Mouse (Mus musculus): ENCODE data around the gene Tbc1d13. TPM values are rescaled to one million over a fixed set of nuclear protein-coding genes. Genes with fewer than 3 reads are reported as not detected.

Gene Tbc1d13
- total and polyA plus RNA-seq, 2 experiments from 2014 or later, result 10.6 to 168 TPM

DNA sequence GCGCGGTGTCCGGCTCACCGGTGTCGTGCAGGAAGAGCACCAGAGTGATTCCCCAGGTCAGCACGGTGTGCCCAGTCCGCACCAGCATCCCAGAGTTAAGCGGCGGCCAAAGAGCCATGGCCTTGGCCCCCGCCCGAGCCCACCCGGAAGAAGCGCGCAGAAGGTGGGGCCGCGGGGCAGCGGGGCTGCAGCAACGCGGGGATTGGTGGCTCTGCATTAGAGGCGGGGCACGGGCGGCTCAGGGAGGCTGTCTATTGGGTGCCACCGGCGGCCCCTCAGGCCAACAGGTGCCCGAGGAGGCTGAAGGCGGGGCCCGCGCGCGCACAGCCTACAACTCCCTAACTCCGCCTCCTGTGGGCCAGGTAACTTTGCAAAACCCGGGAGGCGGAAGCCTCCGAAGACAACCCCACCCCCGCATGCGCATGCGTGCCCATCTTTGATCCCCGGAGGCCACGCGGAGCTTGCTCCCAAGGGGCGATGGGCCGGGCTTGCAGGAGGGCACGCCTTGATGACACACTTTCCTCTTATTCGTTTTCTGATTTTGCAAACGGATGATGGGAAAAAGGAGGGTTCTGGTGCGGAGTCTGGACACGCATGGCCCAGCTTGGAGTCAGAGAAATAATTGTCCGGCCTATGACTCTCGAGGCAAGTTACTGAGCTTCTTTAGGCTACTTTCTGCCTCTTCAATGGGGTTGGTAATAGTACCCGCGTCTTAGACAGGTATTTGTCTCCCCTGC, 39.9 kb upstream of the Tbc1d13 start, which contains the start of gene Zdhhc12:
Zdhhc12 (minus strand) TSS at position 178 of the 737 bp plus-strand sequence.
- DNase-seq (ENCODE audit: low spot score), result peak; percentile 93
- under 1% methylated on average over 51 of the region's 51 CpGs for WGBS
- no peaks in the 10 kb centered on the region for H3K27me3 ChIP-seq (ENCODE audit: insufficient read depth, low read length)
- H3K27ac ChIP-seq (ENCODE audit: low read depth, low read length), result peak within 1 kb of the TSS; percentile 60; the same call in 1 of the 2 replicates
- H3K4me2 ChIP-seq (ENCODE audit: low read depth, low read length, poor library complexity, severe bottlenecking), result peak within 1 kb of the TSS; percentile 78
- H3K4me3 ChIP-seq (ENCODE audit: low read depth, low read length), result peak within 1 kb of the TSS; percentile 47
- TF ChIP-seq CTCF (IDR thresholded peaks at IDR 0.05), result peak; percentile 12; the same call in 1 of the 2 replicates
- ATAC-seq (ENCODE audit: low FRiP score), result peak; percentile 92
- H3K9me3 ChIP-seq (ENCODE audit: low read length), result no peaks in the 10 kb centered on the region
- 0 out of 2 replicates have a peak, but pooled peaks cover 7% of the 10 kb centered on the region for H3K4me1 ChIP-seq (ENCODE audit: insufficient read depth, low read length)
- peaks cover 15% of the 10 kb centered on the region for H3K36me3 ChIP-seq (ENCODE audit: insufficient read depth, low read length)
- H3K9ac ChIP-seq (replicated peaks; ENCODE audit: low read length, poor library complexity, severe bottlenecking), result peak within 1 kb of the TSS; percentile 62

DNA sequence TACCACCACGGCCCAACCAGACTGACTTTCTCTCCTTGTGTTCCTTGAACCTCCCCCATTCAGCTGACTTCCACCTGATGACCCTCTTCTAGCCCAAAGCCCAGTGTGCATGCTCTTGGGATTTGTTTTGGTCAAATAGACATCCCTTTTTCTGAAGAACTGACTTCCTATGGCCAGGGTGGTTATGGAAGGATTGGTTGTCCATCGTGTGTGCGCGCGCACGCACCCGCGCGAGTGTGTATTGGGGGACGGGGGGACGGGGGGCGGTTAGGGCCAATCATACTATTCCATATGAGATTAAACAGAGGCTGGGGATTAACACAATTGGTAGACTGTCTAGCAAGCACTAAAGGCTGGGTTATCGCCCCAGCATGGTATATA, 39.3 kb upstream of the Tbc1d13 start:
- Histone ChIP-seq H3K27me3 (ENCODE audit: insufficient read depth, low read length) (no peaks in the 10 kb centered on the region), H3K4me3 (ENCODE audit: low read depth, low read length) (peak overlapping the region; percentile 47), H3K36me3 (ENCODE audit: insufficient read depth, low read length) (peaks cover 21% of the 10 kb centered on the region), H3K4me2 (ENCODE audit: low read depth, low read length, poor library complexity, severe bottlenecking) (peak overlapping the region; percentile 78), H3K27ac (ENCODE audit: low read depth, low read length) (peak overlapping the region; percentile 60; the same call in 1 of the 2 replicates), H3K9me3 (ENCODE audit: low read length) (no peaks in the 10 kb centered on the region), H3K4me1 (ENCODE audit: insufficient read depth, low read length) (0 out of 2 replicates have a peak, but pooled peaks cover 7% of the 10 kb centered on the region), H3K9ac (replicated peaks; ENCODE audit: low read length, poor library complexity, severe bottlenecking) (peak overlapping the region; percentile 62)
- TF ChIP-seq CTCF (IDR thresholded peaks at IDR 0.05), result no peak
- 3% methylated on average over 13 of the region's 13 CpGs for WGBS
- ATAC-seq (ENCODE audit: low FRiP score) (no peak), DNase-seq (ENCODE audit: low spot score) (peak; percentile 28)

DNA sequence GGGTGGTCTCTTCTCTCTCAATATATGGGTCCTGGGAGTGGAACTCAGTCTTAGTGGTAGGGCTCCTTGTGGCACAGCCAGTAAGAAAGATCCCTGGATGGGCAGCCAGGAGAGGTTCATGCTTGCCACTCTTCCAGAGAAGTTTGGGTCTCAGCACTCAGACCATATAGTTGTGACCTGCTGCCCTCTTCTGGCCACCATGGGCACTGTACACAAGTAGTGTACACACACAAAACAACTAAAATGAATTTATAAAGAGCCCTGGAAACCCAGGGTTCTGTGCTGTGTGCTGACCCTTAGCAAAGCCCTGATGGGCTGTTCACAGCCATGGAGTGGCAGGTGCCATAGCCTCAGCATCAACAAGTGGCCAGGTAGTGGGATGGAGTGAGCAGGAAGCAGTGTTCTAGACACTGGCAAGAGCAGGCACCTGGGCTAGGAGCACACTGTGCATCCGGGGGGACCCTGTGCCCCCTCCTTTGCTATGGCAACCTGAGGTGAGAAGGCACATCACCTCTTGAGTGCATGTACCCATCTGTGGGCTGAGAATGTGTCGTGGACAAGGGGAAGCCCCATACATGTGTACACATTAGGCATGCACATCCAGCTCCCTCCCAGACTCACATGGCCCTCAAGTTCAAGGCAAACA, 37.5 kb upstream of the Tbc1d13 start:
- H3K9ac ChIP-seq (replicated peaks; ENCODE audit: low read length, poor library complexity, severe bottlenecking), result no peak overlapping the region
- peak; percentile 56 for DNase-seq (ENCODE audit: low spot score)
- H3K4me2 ChIP-seq (ENCODE audit: low read depth, low read length, poor library complexity, severe bottlenecking), result no peak overlapping the region
- peaks cover 38% of the 10 kb centered on the region for H3K36me3 ChIP-seq (ENCODE audit: insufficient read depth, low read length)
- no peak for ATAC-seq (ENCODE audit: low FRiP score)
- H3K4me3 ChIP-seq (ENCODE audit: low read depth, low read length), result no peak overlapping the region
- H3K27me3 ChIP-seq (ENCODE audit: insufficient read depth, low read length), result no peaks in the 10 kb centered on the region
- H3K4me1 ChIP-seq (ENCODE audit: insufficient read depth, low read length), result 0 out of 2 replicates have a peak, but pooled peaks cover 7% of the 10 kb centered on the region
- TF ChIP-seq CTCF (IDR thresholded peaks at IDR 0.05), result peak; percentile 74
- no peak overlapping the region for H3K27ac ChIP-seq (ENCODE audit: low read depth, low read length)
- 87% methylated on average over 2 of the region's 2 CpGs for WGBS
- H3K9me3 ChIP-seq (ENCODE audit: low read length), result no peaks in the 10 kb centered on the region

DNA sequence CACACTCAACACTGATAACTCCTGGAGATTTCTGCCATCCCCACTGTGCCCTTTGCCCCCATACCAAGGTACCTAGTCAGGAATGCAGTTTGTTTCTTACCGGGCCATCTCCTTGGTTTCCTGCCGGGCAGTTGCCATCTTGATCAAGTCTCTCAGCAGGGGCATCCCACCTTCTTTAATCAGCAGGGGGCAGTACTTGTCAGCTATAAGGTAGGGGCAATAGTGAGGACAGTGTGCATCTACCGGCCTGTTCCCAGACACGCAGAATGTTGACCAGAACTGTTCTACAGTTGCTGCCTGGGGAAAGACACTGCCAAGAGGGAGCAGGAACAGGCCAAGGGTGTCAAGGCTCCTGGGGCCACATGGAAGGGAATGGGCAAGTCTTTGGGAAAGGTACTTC, 33.3 kb upstream of the Tbc1d13 start:
- no peaks in the 10 kb centered on the region for H3K4me1 ChIP-seq (ENCODE audit: insufficient read depth, low read length)
- no peaks in the 10 kb centered on the region for H3K27me3 ChIP-seq (ENCODE audit: insufficient read depth, low read length)
- ATAC-seq (ENCODE audit: low FRiP score) (no peak), DNase-seq (ENCODE audit: low spot score) (no peak)
- no peaks in the 10 kb centered on the region for H3K9me3 ChIP-seq (ENCODE audit: low read length)
- H3K4me3 ChIP-seq (ENCODE audit: low read depth, low read length), result no peak overlapping the region
- no peak for TF ChIP-seq CTCF (IDR thresholded peaks at IDR 0.05)
- no peak overlapping the region for H3K27ac ChIP-seq (ENCODE audit: low read depth, low read length)
- WGBS, result 74% methylated on average over 4 of the region's 4 CpGs
- H3K4me2 ChIP-seq (ENCODE audit: low read depth, low read length, poor library complexity, severe bottlenecking), result no peak overlapping the region
- no peak overlapping the region for H3K9ac ChIP-seq (replicated peaks; ENCODE audit: low read length, poor library complexity, severe bottlenecking)
- H3K36me3 ChIP-seq (ENCODE audit: insufficient read depth, low read length), result peaks cover 75% of the 10 kb centered on the region

DNA sequence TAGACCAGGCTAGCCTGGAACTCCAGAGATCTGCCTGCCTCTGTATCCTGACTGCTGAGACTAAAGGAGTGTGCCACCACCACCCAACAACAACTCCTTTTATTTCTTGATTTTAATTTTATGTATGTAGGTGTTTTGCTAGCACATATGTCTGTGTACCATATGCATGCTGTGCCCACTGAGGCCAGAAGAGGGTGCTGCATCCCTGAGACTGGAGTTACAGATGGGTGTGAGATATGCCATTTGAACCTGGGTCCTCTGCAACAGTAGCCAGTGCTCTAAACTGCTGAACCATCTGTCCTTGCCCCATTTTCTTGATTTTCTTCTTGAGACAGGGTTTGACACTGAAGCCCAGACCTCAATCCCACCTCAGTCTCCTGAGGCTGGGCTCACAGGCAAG, 27.2 kb upstream of the Tbc1d13 start:
- TF ChIP-seq CTCF (IDR thresholded peaks at IDR 0.05), result peak; percentile 78
- Histone ChIP-seq H3K9ac (replicated peaks; ENCODE audit: low read length, poor library complexity, severe bottlenecking) (no peak overlapping the region), H3K4me2 (ENCODE audit: low read depth, low read length, poor library complexity, severe bottlenecking) (no peak overlapping the region), H3K9me3 (ENCODE audit: low read length) (no peaks in the 10 kb centered on the region), H3K4me1 (ENCODE audit: insufficient read depth, low read length) (no peaks in the 10 kb centered on the region), H3K27me3 (ENCODE audit: insufficient read depth, low read length) (no peaks in the 10 kb centered on the region), H3K4me3 (ENCODE audit: low read depth, low read length) (no peak overlapping the region), H3K27ac (ENCODE audit: low read depth, low read length) (no peak overlapping the region), H3K36me3 (ENCODE audit: insufficient read depth, low read length) (peaks cover 84% of the 10 kb centered on the region)
- ATAC-seq (ENCODE audit: low FRiP score), result no peak
- peak; percentile 24 for DNase-seq (ENCODE audit: low spot score)

DNA sequence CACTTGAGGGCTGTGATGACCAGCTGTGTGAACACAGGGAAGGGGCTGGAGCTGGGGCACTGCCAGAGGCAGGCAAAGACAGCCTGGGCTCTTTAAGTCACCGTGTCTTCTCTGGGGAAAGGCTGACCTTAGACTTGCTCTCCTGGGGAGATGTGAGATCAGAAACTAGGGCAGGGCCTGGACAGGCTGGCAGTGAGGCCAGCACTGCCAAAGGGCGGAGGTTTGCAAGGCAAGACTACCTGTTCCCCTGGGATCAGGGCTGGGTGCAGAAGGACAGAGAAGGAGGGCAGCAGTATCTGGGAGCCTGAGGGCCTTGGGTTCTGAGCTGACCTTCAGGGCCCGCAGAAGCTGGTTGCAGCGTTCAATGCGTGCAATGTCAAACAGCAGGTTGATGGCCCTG, 25.9 kb upstream of the Tbc1d13 start:
- 89% methylated on average over 5 of the region's 5 CpGs for WGBS
- no peaks in the 10 kb centered on the region for H3K9me3 ChIP-seq (ENCODE audit: low read length)
- ATAC-seq (ENCODE audit: low FRiP score), result no peak
- H3K9ac ChIP-seq (replicated peaks; ENCODE audit: low read length, poor library complexity, severe bottlenecking), result no peak overlapping the region
- TF ChIP-seq CTCF (IDR thresholded peaks at IDR 0.05), result no peak
- no peaks in the 10 kb centered on the region for H3K4me1 ChIP-seq (ENCODE audit: insufficient read depth, low read length)
- no peak overlapping the region for H3K4me2 ChIP-seq (ENCODE audit: low read depth, low read length, poor library complexity, severe bottlenecking)
- no peak for DNase-seq (ENCODE audit: low spot score)
- H3K36me3 ChIP-seq (ENCODE audit: insufficient read depth, low read length), result peaks cover 81% of the 10 kb centered on the region
- H3K27me3 ChIP-seq (ENCODE audit: insufficient read depth, low read length), result no peaks in the 10 kb centered on the region
- H3K4me3 ChIP-seq (ENCODE audit: low read depth, low read length), result no peak overlapping the region
- H3K27ac ChIP-seq (ENCODE audit: low read depth, low read length), result no peak overlapping the region
